Mouse (Mus musculus) ES-Bruce4 (cell line): ENCODE data around the gene Nup35. TPM values are rescaled to one million over a fixed set of nuclear protein-coding genes. Genes with fewer than 3 reads are reported as not detected.

Experiments used
- H3K27ac ChIP-seq: 2 replicates; pipeline ENCODE4 v1.5.1; 2012; ENCODE audit warnings: low read length, inconsistent platforms; ENCODE audit not compliant: insufficient read depth
- H3K27me3 ChIP-seq: 2 replicates; pipeline ENCODE4 v1.6.1; 2012; ENCODE audit warnings: mild to moderate bottlenecking, low read length, inconsistent platforms; ENCODE audit not compliant: control insufficient read depth, poor library complexity, insufficient read depth, severe bottlenecking
- H3K36me3 ChIP-seq: 2 replicates; pipeline ENCODE4 v1.6.1; 2012; ENCODE audit warnings: inconsistent platforms, mild to moderate bottlenecking, low read length, moderate library complexity; ENCODE audit not compliant: control insufficient read depth, poor library complexity, insufficient read depth, severe bottlenecking
- H3K4me1 ChIP-seq: one replicate; pipeline ENCODE4 v1.8.1; 2011; ENCODE audit warnings: low read length; ENCODE audit not compliant: control insufficient read depth, insufficient read depth
- H3K4me3 ChIP-seq: 2 replicates; pipeline ENCODE4 v1.5.1; 2011; ENCODE audit warnings: low read depth, mild to moderate bottlenecking, low read length
- H3K9ac ChIP-seq: 2 replicates; pipeline ENCODE4 v1.6.1; 2012; ENCODE audit warnings: low read depth, mild to moderate bottlenecking, inconsistent platforms; ENCODE audit not compliant: poor library complexity, severe bottlenecking
- H3K9me3 ChIP-seq: replicated peaks from 2 replicates; pipeline ENCODE4 v1.6.1; 2012; ENCODE audit warnings: mild to moderate bottlenecking, low read length, inconsistent platforms; ENCODE audit not compliant: control insufficient read depth, poor library complexity, insufficient read depth, severe bottlenecking
- CTCF ChIP-seq: IDR thresholded peaks from one replicate; pipeline ENCODE4 v1.8.1; 2011; ENCODE audit warnings: low read depth, low read length
- EP300 ChIP-seq: IDR thresholded peaks from 2 replicates; pipeline ENCODE4 v1.6.1; 2011; ENCODE audit warnings: low read depth, low read length; ENCODE audit not compliant: insufficient read depth
- POLR2A ChIP-seq: IDR thresholded peaks from one replicate; pipeline ENCODE4 v1.8.1; 2011; ENCODE audit warnings: low read length; ENCODE audit not compliant: insufficient read depth
- polyA plus RNA-seq: library from polyadenylated mRNA; stranded (reverse); fragments of >200 nt; gene quantifications from 2 replicates; pipeline ENCODE4 v1.2.4, GENCODE M21; 2011; ENCODE audit warnings: low read depth; ENCODE audit not compliant: missing spikeins, insufficient read depth, insufficient read length

Gene Nup35
- polyA plus RNA-seq, 1 experiment, result 44.9 TPM

GRCm38 (mm10) chr2:80621921-80622320 is 4.9 kb downstream of the Nup35 start:
- no peaks in the 10 kb centered on the region for H3K27me3 ChIP-seq

GRCm38 (mm10) chr2:80624523-80624922 is 7.5 kb downstream of the Nup35 start:
- TF ChIP-seq EP300 (no peak), CTCF (no peak), POLR2A (no peak)
- H3K27ac ChIP-seq, result no peak overlapping the region
- H3K4me3 ChIP-seq, result no peak overlapping the region
- H3K27me3 ChIP-seq, result no peaks in the 10 kb centered on the region
- H3K9me3 ChIP-seq, result no peaks in the 10 kb centered on the region
- H3K9ac ChIP-seq, result no peak overlapping the region
- no peaks in the 10 kb centered on the region for H3K4me1 ChIP-seq
- H3K36me3 ChIP-seq, result no peaks in the 10 kb centered on the region; the same call in 1 of the 2 replicates

More at GRCm38 (mm10) chr2:80621921-80622320, 4.9 kb downstream of the Nup35 start:
- no peaks in the 10 kb centered on the region for H3K4me1 ChIP-seq
- no peak overlapping the region for H3K27ac ChIP-seq
- H3K9me3 ChIP-seq, result no peaks in the 10 kb centered on the region
- no peak overlapping the region for H3K9ac ChIP-seq
- no peak for TF ChIP-seq CTCF
- TF ChIP-seq POLR2A, result no peak
- no peak for TF ChIP-seq EP300
- H3K36me3 ChIP-seq, result no peaks in the 10 kb centered on the region; the same call in 1 of the 2 replicates
- H3K4me3 ChIP-seq, result no peak overlapping the region

- Histone ChIP-seq H3K9ac (no peak overlapping the region), H3K36me3 (no peaks in the 10 kb centered on the region), H3K9me3 (no peaks in the 10 kb centered on the region), H3K4me3 (no peak overlapping the region), H3K27me3 (no peaks in the 10 kb centered on the region), H3K4me1 (no peaks in the 10 kb centered on the region), H3K27ac (no peak overlapping the region)
- TF ChIP-seq EP300 (no peak), POLR2A (no peak), CTCF (peak; percentile 54)
These were observed 15.4 kb downstream of the Nup35 start for GRCm38 (mm10) chr2:80632336-80633026.

- H3K9me3 ChIP-seq, result no peaks in the 10 kb centered on the region
- peak overlapping the region; percentile 71 for H3K4me3 ChIP-seq
- no peaks in the 10 kb centered on the region for H3K4me1 ChIP-seq
- peak overlapping the region; percentile 75 for H3K27ac ChIP-seq
- no peaks in the 10 kb centered on the region for H3K27me3 ChIP-seq
- TF ChIP-seq EP300 (0 out of 2 replicates have a peak, but pooled peaks have one; percentile 22), POLR2A (no peak)
- H3K36me3 ChIP-seq, result peaks cover 8% of the 10 kb centered on the region
- peak overlapping the region; percentile 79 for H3K9ac ChIP-seq
These were observed 21.6 kb downstream of the Nup35 start for GRCm38 (mm10) chr2:80638364-80639241.

GRCm38 (mm10) chr2:80639398-80639797 is 22.4 kb downstream of the Nup35 start:
- Histone ChIP-seq H3K27me3 (no peaks in the 10 kb centered on the region), H3K36me3 (peaks cover 16% of the 10 kb centered on the region), H3K4me1 (no peaks in the 10 kb centered on the region), H3K4me3 (peak overlapping the region; percentile 81), H3K9ac (peak overlapping the region; percentile 79), H3K9me3 (no peaks in the 10 kb centered on the region), H3K27ac (peak overlapping the region; percentile 75; the same call in 1 of the 2 replicates)
- TF ChIP-seq EP300 (no peak), POLR2A (no peak), CTCF (no peak)
